Mouse (Mus musculus): ENCODE data around the gene Uvssa.

DNA sequence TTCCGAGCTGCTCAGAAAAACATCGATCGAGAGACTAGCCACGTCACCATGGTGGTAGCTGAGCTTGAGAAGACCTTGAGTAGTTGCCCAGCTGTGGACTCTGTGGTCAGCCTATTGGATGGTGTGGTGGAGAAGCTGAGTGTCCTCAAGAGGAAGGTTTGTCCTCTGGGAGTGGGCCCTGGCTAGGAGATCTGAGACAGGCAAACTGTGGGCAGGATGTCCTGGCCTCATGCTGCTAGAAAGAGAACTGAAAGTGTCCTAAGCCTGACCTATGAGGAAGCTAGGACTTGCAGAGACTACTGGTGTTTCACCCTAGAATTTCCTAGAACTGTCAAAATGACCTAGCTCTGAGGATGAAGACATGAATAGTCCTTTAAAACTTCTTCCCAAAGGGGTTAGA lies 19.9 kb upstream of the Uvssa start:
- TF ChIP-seq CTCF (IDR thresholded peaks at IDR 0.05; ENCODE audit: low read depth, low read length) = no peak
- TF ChIP-seq POLR2A (IDR thresholded peaks at IDR 0.05; ENCODE audit: extremely low read depth, insufficient read depth, low read length) = no peak

All from liver, adult 2 months (tissue).